Mouse (Mus musculus) forebrain, postnatal 0 days (tissue): ENCODE measurements at regions not wholly inside any gene's neighbourhood (a gene's known extent, or its start where the extent isn't known, plus 50 kb on each side); places are given as distances from the start of the nearest gene placed in this dataset.
"Not testable (repeated sequence)": the region's sequence is repeated elsewhere in the genome, so short reads cannot be mapped to it uniquely, and the experiment has no call there.

Experiments used
- ATAC-seq: fragments of 200-750 bp; cut with Nextera tagmentation; 2 replicates; pipeline ENCODE4 v1.8.0; 2017; ENCODE audit warnings: mild to moderate bottlenecking, moderate library complexity
- DNase-seq: peaks from one replicate; pipeline ENCODE4 v3.0.0-alpha.2; 2015
- H3K27ac ChIP-seq: fragments of 300-500 bp; sonication (generic); 2 replicates; pipeline ENCODE4 v1.5.1; 2014; ENCODE audit warnings: low read depth, mild to moderate bottlenecking, antibody characterized with exemption, low read length, moderate library complexity, mixed read lengths
- H3K27me3 ChIP-seq: fragments of 300-500 bp; sonication (generic); 2 replicates; pipeline ENCODE4 v1.6.1; 2014; ENCODE audit warnings: mild to moderate bottlenecking, low read length, mixed read lengths; ENCODE audit not compliant: insufficient read depth
- H3K36me3 ChIP-seq: fragments of 300-500 bp; sonication (generic); 2 replicates; pipeline ENCODE4 v1.6.1; 2014; ENCODE audit warnings: mild to moderate bottlenecking, moderate library complexity; ENCODE audit not compliant: insufficient read depth
- H3K4me1 ChIP-seq: fragments of 300-500 bp; sonication (generic); 2 replicates; pipeline ENCODE4 v1.6.1; 2014; ENCODE audit warnings: antibody characterized with exemption; ENCODE audit not compliant: insufficient read depth
- H3K4me2 ChIP-seq: fragments of 300-500 bp; sonication (generic); 2 replicates; pipeline ENCODE4 v1.6.1; 2014; ENCODE audit warnings: low read depth, mild to moderate bottlenecking, moderate library complexity
- H3K4me3 ChIP-seq: fragments of 300-500 bp; sonication (generic); 2 replicates; pipeline ENCODE4 v1.5.1; 2014; ENCODE audit warnings: low read depth, low read length, mixed read lengths
- H3K9ac ChIP-seq: fragments of 300-500 bp; sonication (generic); 2 replicates; pipeline ENCODE4 v1.6.1; 2014; ENCODE audit warnings: mild to moderate bottlenecking
- H3K9me3 ChIP-seq: fragments of 300-500 bp; sonication (generic); 2 replicates; pipeline ENCODE4 v1.6.1; 2016; ENCODE audit warnings: low read length
- CTCF ChIP-seq: sonication (generic); IDR thresholded peaks from 2 replicates; pipeline ENCODE4 v1.5.1; 2016; ENCODE audit warnings: antibody characterized with exemption, control low read depth, low read depth
- WGBS: fragments of 180-500 bp; shearing (Covaris S2); extraction: QIAGEN DNeasy Blood & Tissue Kit; methylation state at CpG from one replicate; pipeline ENCODE4 v1.1.7; 2014; 5-methylcytosine and 5-hydroxymethylcytosine counted together

DNA sequence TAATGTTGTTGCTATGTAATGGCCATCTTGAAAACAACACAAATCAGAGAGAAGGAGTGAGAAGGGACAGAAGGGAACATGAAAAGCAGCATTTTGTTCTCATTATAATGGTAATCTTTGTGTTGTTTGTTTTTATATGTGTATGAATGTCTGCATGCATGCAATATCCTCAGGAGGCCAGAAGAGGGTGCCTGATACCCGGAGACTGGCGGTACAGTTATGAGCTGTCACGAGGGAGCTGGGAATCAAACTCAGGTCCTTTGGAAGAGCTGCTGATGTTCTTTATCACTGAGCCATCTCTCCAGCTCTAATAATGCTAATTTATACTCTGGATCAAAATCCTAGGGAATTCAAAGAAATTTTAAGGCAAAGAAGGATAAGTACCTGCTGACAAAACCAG lies 147.0 kb upstream of the Tenm4 start:
- 94% methylated on average over 3 of the region's 3 CpGs for WGBS
- no peaks in the 10 kb centered on the region for H3K4me1 ChIP-seq
- no peak for DNase-seq
- H3K36me3 ChIP-seq, result no peaks in the 10 kb centered on the region
- no peak overlapping the region for H3K9ac ChIP-seq
- TF ChIP-seq CTCF, result 0 out of 2 replicates have a peak, but pooled peaks have one; percentile 3
- H3K27ac ChIP-seq, result no peak overlapping the region
- H3K9me3 ChIP-seq, result no peaks in the 10 kb centered on the region
- no peaks in the 10 kb centered on the region for H3K27me3 ChIP-seq
- no peak for ATAC-seq
- no peak overlapping the region for H3K4me2 ChIP-seq
- H3K4me3 ChIP-seq, result no peak overlapping the region

DNA sequence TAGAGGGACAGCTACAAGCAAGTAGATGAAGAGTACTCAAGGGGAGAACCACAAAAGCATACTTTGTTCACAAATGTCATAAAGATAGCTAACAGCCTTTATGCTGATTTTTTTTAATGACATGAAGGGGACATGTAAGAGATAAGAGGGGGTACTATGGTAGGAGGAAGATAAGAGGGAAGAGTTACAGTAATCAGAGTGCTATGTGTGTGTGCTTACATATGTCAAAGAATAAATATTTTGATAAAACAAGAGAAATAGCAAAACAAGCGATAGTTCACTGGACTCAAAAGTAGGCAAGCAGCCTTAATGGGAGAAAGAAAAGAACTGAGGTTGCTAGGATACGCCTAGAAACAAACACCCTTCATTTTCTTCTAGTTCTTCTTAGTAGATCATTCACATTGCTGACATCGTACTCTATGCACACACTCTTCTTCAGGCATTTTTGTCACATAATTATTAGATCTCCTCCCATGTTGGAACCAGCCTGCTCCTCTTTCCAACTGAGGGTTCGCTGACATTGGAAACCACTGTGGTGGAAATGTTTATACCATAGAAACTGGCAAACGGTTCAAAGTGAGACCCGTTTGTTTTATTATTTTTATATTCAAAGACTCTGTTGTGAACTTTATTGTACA lies 144.1 kb upstream of the Tenm4 start:
- no peak overlapping the region for H3K4me3 ChIP-seq
- TF ChIP-seq CTCF, result no peak
- ATAC-seq, result no peak
- no peak overlapping the region for H3K27ac ChIP-seq
- H3K9ac ChIP-seq, result no peak overlapping the region
- no peak for DNase-seq
- H3K36me3 ChIP-seq, result no peaks in the 10 kb centered on the region
- no peaks in the 10 kb centered on the region for H3K9me3 ChIP-seq
- no peaks in the 10 kb centered on the region for H3K4me1 ChIP-seq
- WGBS, result 67% methylated on average over 6 of the region's 6 CpGs
- no peaks in the 10 kb centered on the region for H3K27me3 ChIP-seq
- no peak overlapping the region for H3K4me2 ChIP-seq

GRCm38 (mm10) chr7:96033636-96034035 lies 137.4 kb upstream of the Tenm4 start:
- ATAC-seq (no peak), DNase-seq (peak; percentile 30)
- H3K27ac ChIP-seq, result no peak overlapping the region
- no peaks in the 10 kb centered on the region for H3K27me3 ChIP-seq
- H3K4me2 ChIP-seq, result no peak overlapping the region
- WGBS, result 53% methylated on average over 4 of the region's 4 CpGs
- no peaks in the 10 kb centered on the region for H3K9me3 ChIP-seq
- no peaks in the 10 kb centered on the region for H3K4me1 ChIP-seq
- H3K9ac ChIP-seq, result no peak overlapping the region
- no peak for TF ChIP-seq CTCF
- H3K4me3 ChIP-seq, result no peak overlapping the region
- H3K36me3 ChIP-seq, result no peaks in the 10 kb centered on the region

- H3K4me1 ChIP-seq, result no peaks in the 10 kb centered on the region
- H3K27me3 ChIP-seq, result no peaks in the 10 kb centered on the region
- DNase-seq (no peak), ATAC-seq (no peak)
- no peak for TF ChIP-seq CTCF
- H3K27ac ChIP-seq, result no peak overlapping the region
- H3K36me3 ChIP-seq, result no peaks in the 10 kb centered on the region
- no peak overlapping the region for H3K4me3 ChIP-seq
- 80% methylated on average over 2 of the region's 2 CpGs for WGBS
- no peak overlapping the region for H3K4me2 ChIP-seq
- H3K9ac ChIP-seq, result no peak overlapping the region
- no peaks in the 10 kb centered on the region for H3K9me3 ChIP-seq
These were observed 135.6 kb upstream of the Tenm4 start for GRCm38 (mm10) chr7:96035456-96035855.

- Histone ChIP-seq H3K9ac (no peak overlapping the region), H3K27ac (no peak overlapping the region), H3K4me1 (no peaks in the 10 kb centered on the region), H3K27me3 (no peaks in the 10 kb centered on the region), H3K9me3 (0 out of 2 replicates have a peak, but pooled peaks cover 3% of the 10 kb centered on the region), H3K36me3 (no peaks in the 10 kb centered on the region), H3K4me2 (no peak overlapping the region), H3K4me3 (no peak overlapping the region)
- DNase-seq, result no peak
- no peak for TF ChIP-seq CTCF
- 53% methylated on average over 6 of the region's 6 CpGs for WGBS
- no peak for ATAC-seq
These were observed 131.4 kb upstream of the Tenm4 start for GRCm38 (mm10) chr7:96039628-96040027.

GRCm38 (mm10) chr7:96041806-96042205 lies 129.2 kb upstream of the Tenm4 start:
- H3K27ac ChIP-seq, result no peak overlapping the region
- DNase-seq, result no peak
- no peaks in the 10 kb centered on the region for H3K27me3 ChIP-seq
- no peak overlapping the region for H3K4me3 ChIP-seq
- no peak for TF ChIP-seq CTCF
- ATAC-seq, result no peak
- no peaks in the 10 kb centered on the region for H3K4me1 ChIP-seq
- no peaks in the 10 kb centered on the region for H3K36me3 ChIP-seq
- 37% methylated on average over 4 of the region's 4 CpGs for WGBS
- 0 out of 2 replicates have a peak, but pooled peaks cover 5% of the 10 kb centered on the region for H3K9me3 ChIP-seq
- no peak overlapping the region for H3K9ac ChIP-seq
- no peak overlapping the region for H3K4me2 ChIP-seq

DNA sequence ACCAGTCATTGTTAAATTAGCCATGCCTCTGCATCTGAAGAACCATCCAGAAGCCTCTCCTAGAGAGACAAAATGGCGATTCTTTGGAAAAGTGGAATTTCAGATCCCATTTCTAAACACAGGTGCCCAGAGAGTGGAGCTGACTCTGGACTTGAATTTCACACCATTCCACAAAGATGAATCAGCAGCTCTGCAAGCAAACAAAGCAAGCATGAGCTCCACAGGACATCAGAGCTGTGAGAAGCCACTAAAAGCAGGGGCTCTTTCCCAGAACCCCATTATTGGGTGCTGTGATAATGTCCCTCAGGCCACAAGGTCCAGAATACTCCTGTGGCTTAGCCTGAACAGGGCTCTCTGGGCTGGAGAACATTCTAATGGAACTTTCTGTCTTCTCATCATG lies 119.4 kb upstream of the Tenm4 start:
- Histone ChIP-seq H3K36me3 (no peaks in the 10 kb centered on the region), H3K27me3 (no peaks in the 10 kb centered on the region), H3K4me2 (no peak overlapping the region), H3K4me3 (no peak overlapping the region), H3K4me1 (no peaks in the 10 kb centered on the region), H3K9me3 (0 out of 2 replicates have a peak, but pooled peaks cover 7% of the 10 kb centered on the region), H3K9ac (no peak overlapping the region), H3K27ac (no peak overlapping the region)
- ATAC-seq, result no peak
- DNase-seq, result no peak
- WGBS, result 89% methylated on average over 1 of the region's 1 CpGs
- no peak for TF ChIP-seq CTCF

DNA sequence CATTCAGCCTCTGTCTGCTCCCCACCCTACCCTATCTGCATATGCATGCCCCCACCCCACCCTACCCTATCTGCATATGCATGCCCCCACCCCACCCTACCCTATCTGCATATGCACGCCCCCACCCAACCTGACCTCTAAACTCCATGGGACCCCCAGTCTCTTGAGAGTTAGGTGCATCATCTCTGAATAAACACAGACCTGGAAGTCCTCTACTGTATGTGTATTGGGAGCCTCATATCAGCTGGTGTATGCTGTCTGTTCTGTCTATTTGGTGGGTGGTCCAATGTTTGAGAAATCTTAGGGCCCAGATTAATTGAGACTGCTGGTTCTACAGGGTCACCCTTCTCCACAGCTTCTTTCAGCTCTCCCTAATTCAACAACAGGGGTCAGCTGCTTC lies 109.4 kb upstream of the Tenm4 start:
- DNase-seq, H3K9ac ChIP-seq, H3K4me3 ChIP-seq, H3K4me2 ChIP-seq, ATAC-seq, H3K27ac ChIP-seq, H3K27me3 ChIP-seq, H3K4me1 ChIP-seq, H3K36me3 ChIP-seq, H3K9me3 ChIP-seq: not testable (repeated sequence)
- WGBS, result 71% methylated on average over 1 of the region's 1 CpGs
